Mouse (Mus musculus) yolk sac, embryonic 10.5 days (tissue): ENCODE measurements at regions not wholly inside any gene's neighbourhood (a gene's known extent, or its start where the extent isn't known, plus 50 kb on each side); places are given as distances from the start of the nearest gene placed in this dataset.

Experiments used
- DNase-seq: peaks from one replicate; pipeline ENCODE4 v3.0.0-alpha.2; 2017; ENCODE audit warnings: low spot score

DNA sequence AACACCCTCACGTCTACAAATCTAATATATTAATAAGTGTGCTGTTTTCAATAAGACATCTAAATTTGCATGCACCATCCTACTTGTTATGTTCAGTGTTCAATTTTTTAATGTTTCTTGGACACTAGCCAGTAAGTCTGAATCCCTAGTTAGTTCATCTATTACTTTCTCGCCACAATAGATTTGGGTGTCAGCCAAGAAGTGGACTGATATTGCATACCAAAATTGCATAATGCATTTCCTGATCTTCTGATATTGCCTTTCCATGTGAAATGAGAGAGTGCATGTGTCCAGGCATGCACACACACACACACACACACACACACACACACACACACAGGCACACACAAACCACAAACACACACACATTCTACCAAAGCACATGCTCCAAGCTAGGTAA lies 874.9 kb downstream of the 5730522E02Rik start:
- DNase-seq, result no peak

GRCm38 (mm10) chr11:25330696-25331095 lies 879.9 kb downstream of the 5730522E02Rik start:
- DNase-seq, result no peak

GRCm38 (mm10) chr11:25322426-25322825 lies 888.1 kb downstream of the 5730522E02Rik start:
- DNase-seq, result no peak

DNA sequence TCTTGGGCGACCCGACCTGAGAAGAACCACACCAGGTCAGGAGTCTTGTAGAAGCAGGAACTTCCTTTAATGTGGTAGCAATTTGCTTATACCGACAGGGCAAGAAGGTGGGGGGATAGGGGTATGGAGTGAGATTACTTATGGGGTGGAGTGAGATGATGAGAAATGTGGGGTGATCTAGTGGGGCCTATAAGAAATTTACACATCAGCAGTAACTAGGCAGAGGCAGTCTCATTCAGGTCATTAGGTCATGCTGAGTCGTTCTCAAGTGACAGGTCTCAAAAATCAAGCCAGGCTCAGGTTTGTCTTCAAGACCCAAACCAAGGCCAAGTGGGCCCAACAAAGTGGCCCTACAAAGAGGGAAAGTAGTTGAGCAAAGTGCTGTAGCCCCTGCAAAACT lies 889.1 kb downstream of the 5730522E02Rik start:
- DNase-seq, result no peak

DNA sequence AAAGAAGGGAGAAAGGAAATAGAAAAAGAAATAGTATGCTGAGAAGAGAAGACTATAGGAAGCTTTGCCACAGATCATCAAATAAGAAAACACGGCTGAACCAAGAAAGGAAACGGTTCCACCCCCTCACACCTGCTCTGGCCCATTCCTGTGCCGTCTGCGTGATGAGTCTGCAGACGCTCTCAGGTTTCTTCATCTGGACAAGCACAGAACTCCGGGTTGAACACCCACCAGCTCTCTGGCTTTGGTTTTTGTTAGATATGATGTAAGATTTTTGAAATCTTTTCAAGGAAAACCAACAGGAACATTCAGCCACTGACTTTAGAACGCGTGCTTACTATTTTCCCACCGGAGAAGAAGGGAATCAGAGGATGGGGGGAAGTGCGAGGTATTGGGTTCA lies 895.9 kb downstream of the 5730522E02Rik start:
- no peak for DNase-seq

GRCm38 (mm10) chr11:25313879-25314278 lies 896.7 kb downstream of the 5730522E02Rik start:
- no peak for DNase-seq

DNA sequence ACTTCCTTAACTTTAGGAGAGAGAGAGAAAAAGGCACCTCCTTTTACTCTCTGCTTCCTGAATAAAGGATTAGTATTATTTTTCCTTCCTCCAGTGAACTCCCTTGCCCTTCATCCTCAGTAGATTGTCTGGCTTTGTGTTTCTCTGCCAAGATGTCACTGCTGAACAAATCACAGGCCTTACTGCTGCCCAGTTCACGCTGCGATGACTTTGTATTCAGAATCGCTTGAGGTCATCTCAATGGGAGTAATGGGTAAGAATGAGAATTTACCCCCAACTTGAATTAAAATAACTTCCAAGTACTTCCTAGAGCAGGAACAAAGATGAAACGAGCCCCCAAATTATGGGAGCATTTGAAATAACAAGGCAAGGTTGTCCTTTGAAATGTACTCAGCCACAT lies 897.3 kb downstream of the 5730522E02Rik start:
- no peak for DNase-seq

- DNase-seq, result no peak
Observed at GRCm38 (mm10) chr11:25310754-25311153, 899.8 kb downstream of the 5730522E02Rik start.

- peak; percentile 17 for DNase-seq
Observed at GRCm38 (mm10) chr11:25301130-25301529, 909.4 kb downstream of the 5730522E02Rik start.

GRCm38 (mm10) chr11:25288346-25288745 lies 922.2 kb downstream of the 5730522E02Rik start:
- no peak for DNase-seq

GRCm38 (mm10) chr11:25287458-25288247 lies 922.9 kb downstream of the 5730522E02Rik start:
- DNase-seq, result no peak

DNA sequence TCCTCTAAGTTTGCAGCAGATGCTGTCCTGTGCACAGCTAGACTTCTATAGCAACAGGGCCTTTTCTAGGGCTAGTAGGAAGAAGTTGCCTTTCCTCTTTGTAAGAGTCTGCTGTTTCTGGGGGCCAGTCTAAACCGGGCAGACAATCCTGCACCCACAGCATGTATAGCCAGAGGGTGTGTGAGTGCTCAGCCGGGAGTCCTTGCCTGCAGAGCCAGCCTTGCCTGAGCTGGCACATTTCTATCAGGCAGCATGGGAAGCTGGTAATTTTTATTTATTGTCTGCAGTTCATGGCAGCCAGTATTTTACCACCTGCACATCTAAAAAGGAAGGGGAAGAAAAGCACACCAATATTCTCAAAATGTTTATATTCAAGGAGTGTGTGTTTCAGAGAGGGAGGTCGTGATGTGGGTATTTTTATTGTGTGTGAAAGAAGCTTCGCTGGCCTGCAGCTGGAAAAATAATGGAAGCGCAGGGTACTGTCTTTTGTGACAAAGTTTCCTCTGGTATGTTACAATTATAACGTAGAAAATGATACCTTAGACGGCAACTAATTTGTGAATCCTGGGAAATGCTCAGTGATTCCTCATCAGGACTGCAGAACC lies 940.5 kb downstream of the 5730522E02Rik start:
- DNase-seq, result no peak

- no peak for DNase-seq
Observed at GRCm38 (mm10) chr11:25262906-25263305, 947.7 kb downstream of the 5730522E02Rik start.

DNA sequence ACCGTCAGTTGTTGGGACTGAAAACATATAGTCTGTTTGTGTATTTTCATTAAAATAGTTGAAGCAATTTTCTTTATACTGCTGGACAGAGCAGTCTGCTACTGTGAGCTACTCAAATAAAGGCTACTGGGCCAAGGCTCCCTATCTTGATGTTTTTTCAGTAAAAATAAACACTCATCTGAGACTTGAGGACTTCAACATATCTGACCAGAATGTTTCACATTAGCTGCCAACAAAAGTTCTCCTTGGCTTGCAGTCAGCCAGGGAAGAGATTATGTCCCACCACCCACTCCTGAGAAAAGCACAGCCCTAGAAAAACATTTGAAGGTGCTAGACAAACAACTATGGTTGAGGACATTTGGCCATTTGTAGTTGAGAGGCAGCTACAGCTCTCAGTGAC lies 950.9 kb downstream of the 5730522E02Rik start:
- no peak for DNase-seq

DNA sequence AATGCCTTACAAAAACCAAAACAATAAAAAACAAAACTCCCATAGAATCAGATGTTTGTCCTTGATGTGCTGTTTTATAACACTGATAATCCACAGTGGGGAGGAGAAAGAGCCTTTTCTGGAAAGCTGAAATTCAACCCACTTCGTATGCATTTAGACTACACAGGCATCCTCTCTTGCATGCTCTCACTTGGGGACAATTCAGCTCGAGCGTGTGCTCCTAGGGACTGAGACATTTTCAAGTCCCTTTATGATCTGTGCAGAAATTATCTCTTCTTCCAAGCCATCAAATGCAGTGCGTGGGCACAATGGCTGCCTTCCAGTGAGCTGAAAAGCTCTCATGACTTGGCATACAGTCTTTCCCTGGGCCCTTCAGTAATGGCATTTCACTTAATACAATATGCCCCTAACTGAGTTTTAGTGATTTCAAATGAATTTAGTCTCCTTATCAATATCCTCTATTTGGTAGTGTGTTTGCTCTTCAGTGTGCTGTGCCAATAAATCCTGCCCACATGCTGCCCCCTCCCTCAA lies 977.1 kb downstream of the 5730522E02Rik start:
- no peak for DNase-seq
